9 mouse cellular contexts compared by ENCODE assay signal in genomic region chr13:100854174-100854573, GRCm38 (mm10). TPM values are rescaled to one million over a fixed set of nuclear protein-coding genes. Genes with fewer than 3 reads are reported as not detected.
A peak's percentile ranks its signal among the peaks of the same experiment; 100 is the strongest.
DNase-seq lines count a peak whose midpoint lies in the region; ATAC-seq and TF ChIP-seq lines count a peak whose summit lies in the region.
"Had no signal": no experiment of that assay in that cellular context is flagged by ENCODE, and none has a peak within 500 bp of the region (broad histone marks: within the 10 kb centered on the region; RNA-seq: fewer than 3 reads in every experiment).

No protein-coding gene starts in this region.

- peak; percentile 53 to 75; a peak in 3 of 4 replicates for ATAC-seq in hematopoietic stem cell, adult 5-6 weeks (replicated peaks in 1 of 2; ENCODE audit: insufficient read depth in 1 of 2, low FRiP score in 2 of 2, low TSS enrichment in 1 of 2, low read depth in 1 of 2, poor library complexity in 2 of 2, severe bottlenecking in 2 of 2)
- ATAC-seq in megakaryocyte-erythroid progenitor cell, adult 5-6 weeks (replicated peaks; ENCODE audit: low FRiP score, low TSS enrichment, poor library complexity, severe bottlenecking), result peak; percentile 79

- peak; percentile 65 for TF ChIP-seq CTCF in left cerebral cortex, adult 2 months (IDR thresholded peaks at IDR 0.05)

- H3K4me3 ChIP-seq in left cerebral cortex, adult 2 months, result no peak overlapping the region

- DNase-seq in adrenal gland, postnatal 14 days, result peak; percentile 29
- no peak for DNase-seq in adrenal gland, adult 18-20 months (ENCODE audit: low spot score in 2 of 2)
- no peak for DNase-seq in left cerebral cortex, adult 2 months (ENCODE audit: extremely low spot score in 1 of 2, low spot score in 2 of 2)
- DNase-seq in left cerebral cortex, adult 11 months (ENCODE audit: low spot score), result no peak
- peak; percentile 68 for DNase-seq in ZHBTc4 (ENCODE audit: low read depth, low spot score)
- no peak for DNase-seq in ovary, postnatal 36 days (ENCODE audit: low spot score)

- no peak overlapping the region for H3K27ac ChIP-seq in left cerebral cortex, adult 2 months
- H3K27ac ChIP-seq: macrophage had no signal

- intact Hi-C loops in left cerebral cortex, adult 2 months (cut with DNase I), result no loop called here

RNA-seq across cellular contexts. Expression of gene Slc30a5, which starts 20.9 kb away (rescaled TPM):
- 45.4 and 48.1 TPM in 2 replicates for total RNA-seq in adrenal gland, postnatal 14 days (2021)
- 10 to 100 TPM; 39.9 to 45.7 TPM for total RNA-seq in adrenal gland, adult 18-20 months (2021)
- total RNA-seq in left cerebral cortex, adult 2 months (2021), result 10 to 100 TPM; 38.2 to 47.0 TPM
- 83.7 and 107 TPM in 2 replicates for total RNA-seq in hematopoietic stem cell, adult 5-6 weeks (2017)
- total RNA-seq in megakaryocyte-erythroid progenitor cell, adult 5-6 weeks (2014; fragmentation: Nextera tagmentation), result 48.1 and 53.9 TPM in 2 replicates
- total RNA-seq in megakaryocyte-erythroid progenitor cell, adult 5-6 weeks (2017), result 83.5 and 95.2 TPM in 2 replicates

Comparison
In these comparisons a context has a peak if more than half of its experiments do, and no peak if none do; other contexts are left out.
1. DNase-seq: peak in adrenal gland, postnatal 14 days (single experiment) and ZHBTc4 (single experiment); none in adrenal gland, adult 18-20 months (0 of 2), left cerebral cortex, adult 2 months (0 of 2), left cerebral cortex, adult 11 months (single experiment) and ovary, postnatal 36 days (single experiment).